Mouse (Mus musculus) CD4-positive, CD25-positive, alpha-beta regulatory T cell, adult 4 months (primary cell): ENCODE results near the gene Cenpa. TPM values are rescaled to one million over a fixed set of nuclear protein-coding genes. Genes with fewer than 3 reads are reported as not detected.
A peak's percentile ranks its signal among the peaks of the same experiment; 100 is the strongest.
"Not testable (repeated sequence)": the region's sequence is repeated elsewhere in the genome, so short reads cannot be mapped to it uniquely, and the experiment has no call there.

Source experiments
- ATAC-seq: one replicate; pipeline ENCODE4 v1.8.0; 2017
- polyA plus RNA-seq, 2 experiments: library from polyadenylated mRNA; unstranded; fragments of 100-300 nt; shearing (Covaris generic); gene quantifications; one replicate each; pipeline ENCODE4 v1.2.1; 2017

Cenpa gene
- polyA plus RNA-seq, 2 experiments from 2014 or later, result 45.4 to 60.5 TPM

DNA sequence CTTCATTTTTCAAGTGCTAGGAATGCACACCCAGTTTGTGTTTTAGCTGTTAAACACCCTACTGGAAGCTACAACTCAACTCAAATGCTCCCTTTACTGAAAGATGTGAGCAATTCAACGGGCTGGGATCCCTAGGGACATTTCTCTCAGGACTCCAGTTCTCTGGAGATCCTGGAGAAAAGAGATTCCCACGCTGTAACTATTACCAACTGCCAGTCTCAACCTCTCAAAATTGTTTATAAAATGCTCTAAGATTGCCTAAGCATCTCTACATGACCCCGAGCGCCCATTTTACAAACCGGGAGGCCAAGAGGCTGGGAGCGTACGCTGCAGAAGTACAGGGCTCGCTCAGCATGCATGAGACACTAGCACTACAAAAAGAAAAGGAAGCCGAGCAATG, 19.2 kb upstream of the Cenpa start:
- peak; percentile 49 for ATAC-seq

DNA sequence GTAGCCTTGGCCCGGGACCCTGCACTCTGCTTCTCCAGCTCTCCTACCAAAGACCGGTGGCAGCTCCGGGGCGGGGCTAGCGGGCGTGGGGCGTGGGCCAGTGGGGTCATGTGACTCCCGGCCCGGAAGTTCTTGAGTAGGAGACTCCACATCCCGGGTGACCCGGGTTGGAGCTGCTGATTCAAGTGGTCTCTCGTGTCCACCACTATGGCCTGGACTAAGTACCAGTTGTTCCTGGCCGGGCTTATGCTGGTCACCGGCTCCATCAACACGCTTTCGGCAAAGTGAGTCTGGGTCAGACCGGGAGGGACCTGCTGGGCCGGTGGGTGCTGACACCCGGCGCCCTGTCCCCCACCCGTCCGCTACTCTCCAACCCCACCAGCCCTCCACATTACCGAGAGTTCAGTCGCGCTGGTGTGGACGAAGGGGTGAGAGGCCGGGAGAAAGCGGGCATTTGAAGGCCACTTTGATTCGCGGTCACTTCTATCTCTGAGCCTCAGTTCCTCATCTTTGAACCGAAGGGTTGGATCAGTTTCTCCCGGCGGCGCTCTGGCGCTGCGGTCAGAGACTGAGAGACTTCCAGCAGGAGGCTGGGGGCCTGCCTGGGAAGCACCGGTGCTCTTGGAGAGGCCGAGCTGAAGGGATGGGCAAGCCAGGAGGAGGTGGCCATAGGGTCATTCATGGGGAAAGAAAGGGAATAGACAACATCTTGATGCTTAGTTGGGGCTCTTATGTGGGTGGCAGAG, 18.6 kb upstream of the Cenpa start, which contains the start of gene Slc35f6:
Gene Slc35f6 (plus strand): TSS at position 119 of the 746 bp plus-strand sequence.
- ATAC-seq, result peak; percentile 99

DNA sequence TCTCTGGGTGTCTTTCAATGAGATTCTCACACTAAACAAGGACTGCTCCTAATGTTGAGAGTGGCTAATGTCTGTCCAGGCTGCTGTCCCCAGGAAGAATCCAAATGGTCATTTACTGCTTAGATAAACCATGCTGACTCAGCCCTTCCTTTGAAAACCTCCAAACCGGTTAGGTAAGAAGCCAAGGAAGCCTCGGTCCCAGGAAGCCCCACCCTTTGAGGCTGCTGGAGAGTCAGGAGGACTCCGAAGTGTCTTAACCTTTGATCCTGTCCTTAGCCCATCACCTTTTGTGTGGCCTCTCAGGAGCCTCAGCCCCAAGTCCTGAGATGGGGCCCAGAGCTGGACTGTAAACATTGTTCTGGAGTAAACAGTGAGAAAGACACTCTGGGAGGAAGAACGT, 17.0 kb upstream of the Cenpa start:
- ATAC-seq, result no peak

GRCm38 (mm10) chr5:30650756-30651155, 15.8 kb upstream of the Cenpa start:
- no peak for ATAC-seq

DNA sequence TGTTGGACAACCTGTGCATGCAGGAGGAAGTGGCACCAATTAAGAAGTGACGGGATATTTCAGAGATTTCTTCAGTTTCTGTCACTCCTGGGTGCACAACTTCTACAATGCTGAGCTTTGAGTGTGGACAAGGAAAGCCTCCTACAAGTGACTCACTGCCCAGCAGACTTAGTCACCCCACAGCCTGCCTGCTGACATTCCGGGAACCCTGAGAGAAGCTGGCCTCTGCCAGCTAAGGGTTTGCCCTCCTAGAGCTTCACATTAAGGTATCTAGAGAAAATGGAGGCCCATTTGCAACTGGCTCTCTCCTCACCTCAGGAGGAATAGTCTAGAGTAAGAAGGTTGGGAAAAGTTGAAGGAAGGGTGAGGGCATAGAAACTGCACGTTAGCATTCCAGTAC, 15.0 kb upstream of the Cenpa start:
- no peak for ATAC-seq

GRCm38 (mm10) chr5:30653246-30653645, 13.3 kb upstream of the Cenpa start:
- no peak for ATAC-seq

DNA sequence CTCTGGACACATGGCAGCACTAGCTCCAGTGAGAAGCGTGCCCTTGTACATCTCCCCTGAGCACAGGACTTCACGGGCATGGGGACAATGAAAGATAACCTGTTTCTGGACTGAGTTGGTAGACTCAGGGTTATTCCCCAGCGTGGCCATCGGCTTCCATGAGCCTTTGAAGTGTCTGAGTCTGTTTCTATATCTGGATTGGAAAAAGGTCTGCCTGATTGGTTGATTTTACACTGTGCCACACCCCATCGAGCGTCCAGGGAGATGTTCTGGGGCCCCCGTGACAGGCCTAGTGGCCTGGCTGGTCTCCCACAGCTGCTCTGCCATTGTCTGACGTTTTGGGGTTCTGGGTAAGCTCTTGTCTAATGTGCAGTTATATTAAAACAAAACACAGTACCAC, 11.5 kb upstream of the Cenpa start:
- ATAC-seq, result no peak

- no peak for ATAC-seq
Observed at GRCm38 (mm10) chr5:30655526-30656195, 10.9 kb upstream of the Cenpa start.

GRCm38 (mm10) chr5:30659042-30659441, 7.5 kb upstream of the Cenpa start:
- ATAC-seq, result no peak

DNA sequence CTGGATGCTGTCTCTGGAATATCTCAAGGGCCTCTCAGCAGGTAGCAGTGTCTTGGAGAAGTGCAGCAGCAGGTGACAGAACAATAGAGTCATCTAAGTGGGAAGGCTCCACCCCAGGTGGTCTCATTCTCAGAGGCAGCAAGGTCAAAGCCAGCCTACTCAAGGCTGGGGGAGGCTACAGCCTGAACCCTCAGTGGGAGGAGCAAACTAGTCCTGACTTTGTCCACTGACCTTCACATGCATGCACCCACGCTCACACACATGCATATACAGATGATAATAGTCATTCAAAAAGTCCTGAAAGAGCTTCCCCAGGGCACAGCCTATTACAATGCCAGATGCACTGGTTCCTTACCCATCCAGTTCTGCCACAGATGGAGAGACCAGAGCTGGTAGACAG, 6.3 kb upstream of the Cenpa start:
- ATAC-seq, result no peak

GRCm38 (mm10) chr5:30660813-30661212, 5.8 kb upstream of the Cenpa start:
- ATAC-seq, result no peak

DNA sequence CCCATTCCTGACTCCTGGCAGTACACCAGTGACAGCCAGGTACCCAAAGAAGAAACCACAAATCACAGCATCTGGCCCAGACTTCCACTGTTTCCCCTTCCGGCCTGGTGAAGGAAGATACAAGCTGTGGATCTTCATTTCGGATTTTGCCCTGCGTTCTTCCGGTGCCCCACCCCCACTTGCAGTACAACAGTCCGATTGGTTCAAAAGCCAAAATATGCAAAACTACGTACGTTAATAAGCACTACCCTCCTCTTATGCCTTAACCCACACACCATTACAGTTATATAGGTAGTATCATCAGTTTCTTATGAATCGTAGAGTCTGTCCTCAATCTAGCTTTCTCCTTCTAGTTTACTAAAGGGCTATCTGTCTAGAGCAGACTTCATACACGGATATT, 1.2 kb upstream of the Cenpa start:
- ATAC-seq, result no peak

GRCm38 (mm10) chr5:30665968-30666367, 609 bp upstream of the Cenpa start:
- ATAC-seq, result no peak

GRCm38 (mm10) chr5:30667215-30667614, 638 bp downstream of the Cenpa start:
- no peak for ATAC-seq

GRCm38 (mm10) chr5:30667686-30668085, 1.1 kb downstream of the Cenpa start:
- no peak for ATAC-seq

DNA sequence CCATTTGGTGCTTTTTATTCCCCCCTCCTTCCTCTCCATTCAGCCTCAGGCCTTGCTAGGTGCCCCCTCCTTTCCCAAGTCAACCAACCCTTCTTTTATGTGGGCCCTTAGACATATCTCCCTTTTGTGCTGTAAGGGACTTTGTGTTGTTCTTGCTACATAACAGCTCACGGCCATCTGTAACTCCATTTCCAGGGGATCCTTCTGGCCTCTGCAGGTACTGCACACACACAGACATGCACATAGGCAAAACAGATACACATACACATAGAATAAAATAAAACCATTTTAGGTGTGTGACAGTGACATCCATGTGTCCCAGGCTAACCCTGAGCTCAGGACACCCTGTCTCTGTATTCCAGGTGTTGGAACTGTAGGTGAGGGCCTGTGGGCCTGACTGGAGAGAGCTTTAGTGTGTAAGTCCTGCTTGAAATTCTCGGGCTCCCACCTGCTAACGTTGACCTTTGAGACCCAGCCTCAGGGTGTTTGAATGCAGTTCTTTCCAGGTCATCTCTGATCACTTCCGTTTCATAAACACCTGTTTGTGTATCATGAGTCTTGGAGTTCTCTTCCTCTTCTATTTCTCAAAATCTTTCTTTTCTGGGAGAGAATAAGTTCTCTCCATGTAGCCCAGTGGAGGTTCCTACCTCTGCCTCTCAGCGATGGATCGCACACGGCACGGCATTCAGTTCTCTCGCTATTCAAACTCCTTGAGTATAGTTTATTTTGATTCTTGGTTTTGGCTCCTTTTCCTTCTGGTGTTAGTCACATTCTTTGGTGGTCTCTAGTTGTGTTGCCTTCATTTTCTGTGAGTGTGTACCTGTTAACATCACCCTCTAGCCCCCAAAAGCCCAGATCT, 2.3 kb downstream of the Cenpa start:
- no peak for ATAC-seq

- ATAC-seq, result no peak
Observed at GRCm38 (mm10) chr5:30669496-30669830, 2.9 kb downstream of the Cenpa start.

GRCm38 (mm10) chr5:30670091-30670490, 3.5 kb downstream of the Cenpa start:
- ATAC-seq, result no peak

DNA sequence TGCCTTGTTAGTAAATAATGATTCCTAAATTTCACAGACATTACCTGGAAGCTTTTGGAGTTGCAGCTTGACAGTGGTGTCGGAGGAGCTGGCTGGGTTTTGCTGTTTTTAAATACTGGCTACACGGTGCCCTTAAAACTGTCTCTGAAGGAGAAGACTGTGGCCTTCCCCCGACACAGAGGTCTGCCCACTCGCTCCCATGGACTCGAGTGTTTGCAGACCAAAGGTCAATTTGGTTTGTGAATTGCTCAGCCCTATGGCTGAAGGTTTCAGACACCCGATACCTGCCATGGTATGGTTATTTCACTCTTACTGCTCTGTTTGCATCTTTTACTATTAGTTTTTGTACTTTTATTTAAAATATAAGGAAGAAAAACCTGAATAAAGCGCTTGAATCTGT, 7.4 kb downstream of the Cenpa start:
- no peak for ATAC-seq

DNA sequence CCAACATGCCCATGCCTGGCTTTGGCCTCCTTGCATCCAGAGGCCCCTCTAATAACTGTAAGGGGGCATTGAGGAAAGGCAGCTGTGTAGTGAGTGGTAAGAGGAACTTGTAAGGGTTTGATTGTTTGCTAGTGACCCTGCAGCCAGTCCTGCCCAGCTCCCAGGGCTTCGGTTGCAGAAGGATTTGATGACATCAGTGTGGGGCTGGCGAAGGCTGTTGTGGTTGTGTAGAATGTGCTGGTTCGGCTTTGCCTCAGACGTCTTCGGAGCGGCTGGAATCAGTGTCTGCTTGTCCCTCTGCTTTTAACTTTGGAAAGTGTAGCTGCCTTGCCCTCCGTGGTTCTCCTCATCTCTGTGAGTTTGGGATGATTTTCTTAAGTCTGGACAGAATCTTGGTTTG, 10.2 kb downstream of the Cenpa start:
- no peak for ATAC-seq

DNA sequence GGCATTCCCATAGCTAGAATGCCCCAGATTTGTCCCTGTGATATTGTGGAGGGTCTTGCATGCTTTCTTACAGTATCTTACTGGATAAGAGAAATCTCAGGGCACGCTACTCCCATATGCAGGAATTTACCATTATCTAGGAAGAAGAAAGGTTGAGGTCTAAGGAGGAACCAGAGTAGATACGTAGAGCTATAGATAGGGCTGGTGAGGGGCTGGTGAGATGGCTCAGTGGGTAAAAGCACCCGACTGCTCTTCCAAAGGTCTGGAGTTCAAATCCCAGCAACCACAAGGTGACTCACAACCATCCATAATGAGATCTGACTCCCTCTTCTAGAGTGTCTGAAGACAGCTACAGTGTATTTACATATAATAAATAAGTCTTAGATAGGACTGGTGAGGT, 11.5 kb downstream of the Cenpa start:
- not testable (repeated sequence) for ATAC-seq

GRCm38 (mm10) chr5:30678722-30679296, 12.2 kb downstream of the Cenpa start:
- no peak for ATAC-seq

DNA sequence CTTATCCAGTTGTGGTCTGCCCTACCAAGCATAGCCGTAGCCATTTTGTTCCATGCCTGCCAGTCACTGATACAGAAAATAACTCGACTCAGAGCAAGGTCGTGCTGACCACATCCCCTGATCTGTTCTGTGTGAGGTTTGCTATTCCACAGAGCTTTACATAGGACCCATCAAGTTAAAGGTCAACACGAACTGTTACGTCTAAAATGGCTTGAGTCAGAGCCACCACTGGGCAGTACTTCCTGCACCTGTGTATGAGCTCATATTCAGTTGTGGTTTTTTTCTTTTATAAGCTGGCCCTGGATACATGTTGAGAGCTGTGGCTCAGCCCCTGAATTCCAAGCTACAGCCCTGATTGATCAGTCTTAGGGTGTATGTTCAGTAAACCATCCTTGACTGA, 13.0 kb downstream of the Cenpa start:
- no peak for ATAC-seq
